In genomic region chr9:76122888-76123287, GRCm38 (mm10) we compare ENCODE assay signal across 8 mouse cellular contexts.
DNase-seq lines count a peak whose midpoint lies in the region; ATAC-seq and TF ChIP-seq lines count a peak whose summit lies in the region.
"Not testable (repeated sequence)": the region's sequence is repeated elsewhere in the genome, so short reads cannot be mapped to it uniquely, and the experiment has no call there.

No protein-coding gene starts in this region.

- TF ChIP-seq CTCF in left cerebral cortex, adult 2 months (IDR thresholded peaks at IDR 0.05), result peak; percentile 55

- DNase-seq in A20 (ENCODE audit: low read depth, low spot score), result peak; percentile 64
- peak; percentile 65 to 68 for DNase-seq in adrenal gland, postnatal 36 days
- DNase-seq in embryo, embryonic 11.5 days (ENCODE audit: low read depth, low spot score), result peak; percentile 57
- DNase-seq in gastrocnemius, postnatal 14 days, result peak; percentile 58
- DNase-seq in kidney, adult 11 months, result peak; percentile 23
- DNase-seq in left cerebral cortex, adult 2 months (ENCODE audit: extremely low spot score in 1 of 2, low spot score in 2 of 2), result peak; percentile 47 to 56
- DNase-seq in right cerebral cortex, postnatal 25 days, result peak; percentile 45

- H3K4me3 ChIP-seq in left cerebral cortex, adult 2 months, result not testable (repeated sequence)

- intact Hi-C loops in gastrocnemius, postnatal 14 days (cut with DNase I; ENCODE audit: low total_unique reads); left cerebral cortex, adult 2 months (cut with DNase I): not testable (repeated sequence)

- peak; percentile 64 for ATAC-seq in megakaryocyte progenitor cell, adult 5-6 weeks (replicated peaks; ENCODE audit: poor library complexity)

- H3K27ac ChIP-seq in left cerebral cortex, adult 2 months, result not testable (repeated sequence)
